Mouse (Mus musculus): Measurements from ENCODE around the gene Irf9. TPM values are rescaled to one million over a fixed set of nuclear protein-coding genes. Genes with fewer than 3 reads are reported as not detected.

The Irf9 gene
- polyA plus RNA-seq, 1 experiment from 2014 or later: 50.2 TPM

- DNase-seq (ENCODE audit: low spot score): no peak
Measured at GRCm38 (mm10) chr14:55614565-55615178, 11.3 kb downstream of the Irf9 start.

- DNase-seq (ENCODE audit: low spot score): no peak
Measured at GRCm38 (mm10) chr14:55615876-55616275, 12.5 kb downstream of the Irf9 start.

DNA sequence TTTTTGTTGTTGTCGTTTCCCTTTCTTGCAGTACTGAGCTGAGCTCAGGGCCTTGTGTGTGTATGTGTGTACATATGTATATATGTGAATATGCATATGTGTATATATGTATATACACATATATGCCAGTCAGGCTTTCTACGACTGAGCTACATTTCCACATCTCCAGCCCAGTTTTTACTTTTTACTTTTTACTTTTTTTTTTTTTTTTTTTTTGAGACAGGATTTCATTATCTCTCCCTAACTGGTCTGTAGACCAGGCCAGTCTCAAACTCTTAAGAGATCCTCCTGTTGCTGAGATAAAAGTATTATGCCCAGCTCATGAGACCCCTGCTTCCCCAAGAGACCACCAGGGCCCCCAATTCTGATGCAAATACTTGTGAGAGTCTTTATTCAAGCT is 13.5 kb downstream of the Irf9 start:
- no peak for DNase-seq (ENCODE audit: low spot score)

GRCm38 (mm10) chr14:55617822-55618221 is 14.5 kb downstream of the Irf9 start, which contains the start of gene Rec8:
Rec8 (plus strand) TSS chr14:55618037.
- peak; percentile 64 for DNase-seq (ENCODE audit: low spot score)

- no peak for DNase-seq (ENCODE audit: low spot score)
Measured at GRCm38 (mm10) chr14:55618486-55619195, 15.3 kb downstream of the Irf9 start.

- DNase-seq (ENCODE audit: low spot score): no peak
Measured at GRCm38 (mm10) chr14:55628077-55628827, 24.9 kb downstream of the Irf9 start.

DNA sequence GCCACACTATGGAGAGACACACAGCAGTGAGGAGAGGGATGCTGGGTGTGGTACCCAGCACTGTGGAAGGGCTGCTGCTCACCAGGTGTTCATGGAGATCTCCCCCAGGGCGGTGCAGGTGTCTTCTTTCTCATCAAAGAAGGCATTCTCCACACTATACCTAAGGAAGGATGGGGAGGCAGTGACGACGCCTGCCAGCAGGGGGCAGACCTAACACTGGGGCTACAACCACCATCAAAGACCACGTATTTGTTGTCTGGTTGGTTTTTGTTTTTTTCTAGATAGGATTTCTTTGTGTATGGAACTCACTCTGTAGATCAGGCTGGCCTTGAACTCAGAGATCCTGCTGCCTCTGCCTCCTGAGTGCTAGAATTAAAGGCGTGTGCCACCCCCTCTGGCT is 25.9 kb downstream of the Irf9 start:
- DNase-seq (ENCODE audit: low spot score): peak; percentile 80

DNA sequence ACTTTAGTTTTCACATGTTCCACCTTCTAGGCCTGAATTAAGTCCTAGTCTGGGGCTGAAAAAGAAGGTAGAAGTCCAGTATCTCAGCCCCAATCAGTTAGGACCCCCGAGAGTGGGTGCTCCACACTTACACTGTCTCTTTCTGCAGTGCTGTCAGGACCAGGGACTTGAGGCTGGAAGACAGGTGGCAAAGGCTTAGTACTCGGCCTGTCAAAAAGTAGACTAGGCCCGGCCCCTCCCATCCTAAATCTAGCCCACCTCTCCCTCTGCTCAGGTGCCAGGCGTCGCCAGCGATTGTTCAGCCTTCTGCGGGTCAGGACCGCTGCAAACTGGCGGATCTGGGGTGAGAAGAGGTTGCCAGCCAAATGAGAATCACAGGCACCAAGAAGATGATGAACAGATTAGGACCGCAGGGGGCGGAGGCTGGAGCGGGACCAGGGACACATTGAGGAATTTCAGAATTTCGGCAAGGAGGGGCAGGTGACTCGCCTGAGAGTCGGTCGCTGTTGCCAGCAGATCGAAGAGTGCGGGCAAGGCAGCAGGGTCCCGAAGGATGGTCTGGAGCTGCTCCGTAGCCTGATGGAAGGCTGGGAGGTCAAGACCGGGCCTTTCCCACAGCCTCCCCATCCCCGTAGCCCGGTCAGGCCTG is 31.6 kb downstream of the Irf9 start:
- no peak for DNase-seq (ENCODE audit: low spot score)

DNA sequence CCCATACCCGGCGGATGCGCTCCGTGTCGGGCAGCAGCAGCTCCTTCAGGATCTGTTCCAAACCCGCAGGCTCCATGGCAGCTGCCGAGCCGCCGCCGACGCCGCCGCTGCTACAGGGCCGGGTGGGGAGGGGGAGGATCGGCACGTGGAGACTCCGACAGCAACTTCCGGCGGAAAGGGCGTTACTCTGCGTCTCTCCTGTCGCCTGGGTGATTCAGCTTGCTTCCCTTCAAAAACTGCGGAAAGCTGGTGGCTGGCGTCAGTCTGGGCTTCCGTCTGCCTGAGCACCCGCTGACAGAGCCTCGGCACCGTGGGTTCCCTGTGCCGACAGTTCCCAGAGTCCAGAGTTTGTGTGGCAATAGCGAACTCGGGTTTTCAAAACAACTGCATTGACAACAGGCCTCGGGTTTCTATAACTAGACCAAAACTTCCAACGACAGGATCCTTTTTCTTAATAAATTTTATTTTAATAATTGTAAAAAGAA is 32.2 kb downstream of the Irf9 start, which contains the start of gene Ipo4:
Gene Ipo4, minus strand, starts transcription at position 435 of the 485 bp plus-strand sequence.
- peak; percentile 93 for DNase-seq (ENCODE audit: low spot score)

DNA sequence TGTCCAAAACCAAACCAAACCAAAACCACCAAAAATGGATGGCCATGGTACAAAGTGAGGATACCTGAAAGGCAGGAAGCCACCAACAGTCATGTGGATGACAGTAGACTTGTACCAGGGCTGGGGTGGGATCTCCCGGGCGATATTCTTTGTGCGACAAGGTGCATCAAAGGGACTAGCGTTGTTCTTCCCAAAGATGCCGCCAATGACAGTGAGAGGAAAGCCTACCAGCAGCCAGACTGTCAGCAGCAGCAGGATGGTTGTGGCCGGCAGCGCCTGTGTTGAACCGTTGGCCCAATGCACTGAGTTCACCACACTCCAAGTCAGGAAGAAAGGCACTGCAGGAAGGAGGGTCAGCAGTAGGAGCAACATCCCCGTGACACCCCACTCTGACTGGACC is 34.4 kb downstream of the Irf9 start, which contains the start of gene Gm49378:
Gene Gm49378, minus strand, starts transcription at position 101 of the 400 bp plus-strand sequence.
- no peak for DNase-seq (ENCODE audit: low spot score)

GRCm38 (mm10) chr14:55640816-55641215 is 37.4 kb downstream of the Irf9 start:
- no peak for DNase-seq (ENCODE audit: low spot score)

- no peak for DNase-seq (ENCODE audit: low spot score)
Measured at GRCm38 (mm10) chr14:55641291-55641690, 37.9 kb downstream of the Irf9 start.

DNA sequence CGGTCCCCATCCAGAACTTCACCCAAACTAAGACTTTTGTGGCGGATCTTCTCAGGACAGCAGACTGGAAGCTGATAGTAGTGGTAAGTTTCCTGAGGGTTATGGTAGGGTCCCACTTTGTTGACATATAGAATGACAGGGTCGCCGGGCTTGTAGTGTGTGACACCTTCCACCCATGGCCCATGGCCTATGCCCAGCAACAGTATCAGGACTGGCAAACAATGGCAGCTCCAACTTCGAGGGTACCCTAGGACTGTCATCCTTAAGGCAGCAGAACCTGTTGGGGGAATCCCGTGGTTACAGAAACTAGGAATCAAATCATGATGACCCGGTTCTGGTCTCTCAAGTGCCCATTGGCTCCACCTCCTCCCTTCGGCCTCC is 39.3 kb downstream of the Irf9 start:
- DNase-seq (ENCODE audit: low spot score): no peak

- DNase-seq (ENCODE audit: low spot score): peak; percentile 78
Measured at GRCm38 (mm10) chr14:55643060-55643907, 39.9 kb downstream of the Irf9 start, which contains the start of gene Tm9sf1. Tm9sf1 (minus strand) TSS chr14:55643806.

GRCm38 (mm10) chr14:55644261-55644888 is 41.0 kb downstream of the Irf9 start:
- peak; percentile 52 for DNase-seq (ENCODE audit: low spot score)

- DNase-seq (ENCODE audit: low spot score): no peak
Measured at GRCm38 (mm10) chr14:55649884-55650283, 46.5 kb downstream of the Irf9 start, which contains the start of gene Tssk4. Tssk4 (plus strand) TSS chr14:55650184.

- peak; percentile 76 for DNase-seq (ENCODE audit: low spot score)
Measured at GRCm38 (mm10) chr14:55651528-55651927, 48.2 kb downstream of the Irf9 start.

GRCm38 (mm10) chr14:55656935-55657334 is 53.6 kb downstream of the Irf9 start:
- no peak for DNase-seq (ENCODE audit: low spot score)

GRCm38 (mm10) chr14:55658011-55658410 is 54.6 kb downstream of the Irf9 start:
- DNase-seq (ENCODE audit: low spot score): no peak

Data from thymus, postnatal 0 days (tissue).